Mouse (Mus musculus) E14TG2a.4 (cell line): ENCODE measurements around the gene Dnajc6.

Source experiments
- CTCF ChIP-seq: conservative IDR thresholded peaks from 2 replicates; pipeline ENCODE4 v1.5.1; 2014; ENCODE audit warnings: low read length
- POU5F1 ChIP-seq: IDR thresholded peaks from 2 replicates; pipeline ENCODE4 v1.6.1; 2014; ENCODE audit warnings: low read length, borderline replicate concordance

GRCm38 (mm10) chr4:101646857-101647195 is 150.4 kb downstream of the Dnajc6 start:
- TF ChIP-seq CTCF (no peak), POU5F1 (no peak)
